Mouse (Mus musculus) 416B (cell line): ENCODE results near the gene Figla.

Experiments used
- DNase-seq: peaks from one replicate; pipeline ENCODE4 v3.0.0; 2011; ENCODE audit warnings: low read depth

The Figla gene

DNA sequence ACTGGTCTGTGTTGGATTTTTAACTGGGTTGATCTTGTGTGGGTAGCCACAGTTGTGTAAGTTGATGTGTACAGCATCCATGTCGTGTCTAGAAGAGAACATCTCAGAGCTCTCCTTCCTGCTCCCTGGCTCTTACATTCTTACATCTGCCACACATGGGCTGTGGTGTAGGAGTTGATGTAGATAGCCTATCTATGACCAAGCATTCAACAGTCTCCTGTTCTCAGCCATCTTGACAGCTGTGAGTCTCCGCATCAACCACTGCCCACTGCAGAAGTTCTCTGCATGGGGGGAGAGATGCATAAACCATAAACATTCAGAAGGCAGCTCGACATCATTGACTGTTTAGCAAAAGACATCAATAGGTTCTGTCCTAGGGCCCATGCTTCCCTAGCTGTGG, 53.9 kb downstream of the Figla start:
- no peak for DNase-seq

DNA sequence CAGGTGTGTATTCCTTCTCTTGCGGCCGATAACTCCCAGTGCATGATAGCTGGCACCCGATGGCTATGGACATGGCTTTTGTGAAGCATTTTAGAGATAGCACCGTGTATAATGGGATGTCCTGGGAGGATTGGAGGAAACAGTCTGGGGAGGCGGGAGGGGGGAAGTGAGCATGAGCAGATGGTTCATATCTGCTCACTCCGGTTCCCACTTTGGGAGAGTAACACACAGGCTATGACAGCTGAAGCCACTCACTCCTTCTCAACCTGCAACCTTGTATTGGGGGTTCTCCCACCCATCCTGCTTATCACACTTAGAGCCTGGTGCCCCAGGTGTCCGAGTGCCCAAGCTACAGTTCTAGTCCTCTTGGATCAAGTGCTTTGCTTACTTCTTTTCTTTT, 54.3 kb downstream of the Figla start:
- DNase-seq: no peak
